Mouse (Mus musculus) heart, postnatal 0 days (tissue): ENCODE measurements around the gene Pilra.
"Not testable (repeated sequence)": the region's sequence is repeated elsewhere in the genome, so short reads cannot be mapped to it uniquely, and the experiment has no call there.

ENCODE experiments used
- CTCF ChIP-seq: IDR thresholded peaks from 2 replicates; pipeline ENCODE4 v1.5.1; 2016; ENCODE audit warnings: antibody characterized with exemption, control low read depth, low read depth
- EP300 ChIP-seq: IDR thresholded peaks from 2 replicates; pipeline ENCODE4 v1.6.1; 2016; ENCODE audit warnings: antibody characterized with exemption, low read depth

DNA sequence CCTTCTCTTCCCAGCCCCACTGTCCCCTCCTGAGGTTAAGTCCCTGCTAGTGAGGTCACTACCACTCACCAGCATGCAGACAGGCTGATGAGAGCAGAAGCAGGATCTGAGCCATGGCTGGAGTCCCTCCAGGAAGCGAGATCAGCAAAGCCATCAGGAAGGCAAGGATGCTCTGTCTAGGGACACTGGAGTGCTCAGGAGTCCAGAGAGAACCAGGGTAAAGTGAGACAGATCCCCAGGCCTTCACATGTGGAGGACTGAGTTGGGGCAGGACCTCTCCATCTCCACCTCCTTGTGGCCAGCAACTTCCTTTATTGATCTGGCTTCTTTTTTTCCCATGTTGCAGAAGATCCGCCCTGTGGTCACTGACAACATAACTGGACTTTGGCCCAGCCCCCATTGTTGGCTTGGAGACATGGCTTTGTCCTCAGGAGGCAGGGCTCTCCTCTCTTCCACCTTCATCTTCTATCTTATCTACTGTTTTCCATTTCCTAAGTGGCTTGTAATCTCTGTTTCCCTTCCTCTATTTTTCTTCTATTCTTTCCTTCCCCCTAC, at the start of gene Pilra:
- not testable (repeated sequence) for TF ChIP-seq CTCF, EP300
